Mouse (Mus musculus) bone marrow, adult 2 months (tissue): ENCODE measurements at regions not wholly inside any gene's neighbourhood (a gene's known extent, or its start where the extent isn't known, plus 50 kb on each side); places are given as distances from the start of the nearest gene placed in this dataset.

Experiments
- CTCF ChIP-seq: fragments of 200-500 bp; IDR thresholded peaks from 2 replicates; pipeline ENCODE4 v1.5.1; 2011; ENCODE audit warnings: low read length, control low read depth; ENCODE audit not compliant: control insufficient read depth, insufficient read depth
- POLR2A ChIP-seq: fragments of 200-500 bp; IDR thresholded peaks from 2 replicates; pipeline ENCODE4 v1.6.1; 2011; ENCODE audit warnings: low read depth, mild to moderate bottlenecking, control low read depth, low read length, borderline replicate concordance; ENCODE audit not compliant: control insufficient read depth

- TF ChIP-seq POLR2A: no peak
- TF ChIP-seq CTCF: no peak
These were observed 645.3 kb upstream of the Adamts5 start for GRCm38 (mm10) chr16:86546905-86547304.
